Mouse (Mus musculus): ENCODE results near the gene Vezf1.

DNA sequence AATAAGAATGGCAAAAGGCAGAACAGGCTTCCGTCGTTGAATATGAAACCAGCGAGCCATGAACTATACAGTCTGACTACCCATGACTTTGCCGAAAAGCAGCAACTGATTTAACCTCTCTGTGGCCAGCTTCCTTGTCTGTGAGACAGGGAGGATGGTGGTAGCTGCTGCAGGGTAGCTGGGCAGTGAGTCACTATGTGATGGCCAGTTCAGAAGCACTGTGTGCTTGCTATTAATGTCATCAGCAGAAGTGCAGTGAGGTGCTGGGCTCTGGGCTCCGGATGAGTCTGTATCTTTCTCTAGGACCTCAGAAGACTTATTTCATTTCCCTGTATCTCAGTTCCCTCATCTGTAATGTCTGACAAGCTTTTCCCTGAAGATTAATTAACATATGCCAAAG is 22.2 kb downstream of the Vezf1 start:
- no peak for TF ChIP-seq CTCF (conservative IDR thresholded peaks at IDR 0.05; ENCODE audit: insufficient read depth, insufficient read length, low read depth, low read length)
- TF ChIP-seq POLR2A (IDR thresholded peaks at IDR 0.05; ENCODE audit: low read depth, low read length): no peak

All from kidney, adult 2 months (tissue).